Mouse (Mus musculus) megakaryocyte, embryonic 14.5 days (primary cell): ENCODE data around the gene Kap.

Source experiments
- FLI1 ChIP-seq: IDR thresholded peaks from 2 replicates; pipeline ENCODE4 v1.6.1; 2012; ENCODE audit warnings: low read length, inconsistent platforms, mixed read lengths
- GATA1 ChIP-seq: IDR thresholded peaks from 3 replicates; pipeline ENCODE4 v1.6.1; 2012; ENCODE audit warnings: mixed read lengths, low read length, inconsistent platforms, borderline replicate concordance

DNA sequence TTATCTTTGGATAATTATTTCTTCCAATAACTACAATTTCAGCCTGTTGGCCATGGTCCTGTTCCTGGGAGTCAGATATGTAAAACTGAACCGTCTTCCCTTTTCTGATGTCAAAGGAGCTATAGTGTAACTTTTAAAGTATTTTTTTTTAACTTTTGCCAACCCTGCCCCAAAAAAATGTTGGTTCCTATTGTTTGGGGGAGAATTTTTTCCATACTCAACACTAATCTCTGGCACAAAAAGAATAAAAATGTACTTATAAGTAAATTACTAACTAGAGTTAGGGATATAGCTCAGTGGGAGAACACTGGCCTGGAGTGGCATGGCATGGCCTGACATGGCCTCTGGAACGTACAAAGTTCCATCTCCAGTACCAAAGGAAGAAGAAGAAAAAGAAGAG lies 2.3 kb upstream of the Kap start:
- TF ChIP-seq GATA1 = no peak
- no peak for TF ChIP-seq FLI1
